Mouse (Mus musculus): ENCODE measurements around the gene Dnajb2. TPM values are rescaled to one million over a fixed set of nuclear protein-coding genes. Genes with fewer than 3 reads are reported as not detected.
A peak's percentile ranks its signal among the peaks of the same experiment; 100 is the strongest.

Dnajb2 gene
- total RNA-seq, 4 experiments from 2014 or later: 98.9 to 111 (median 108) TPM

DNA sequence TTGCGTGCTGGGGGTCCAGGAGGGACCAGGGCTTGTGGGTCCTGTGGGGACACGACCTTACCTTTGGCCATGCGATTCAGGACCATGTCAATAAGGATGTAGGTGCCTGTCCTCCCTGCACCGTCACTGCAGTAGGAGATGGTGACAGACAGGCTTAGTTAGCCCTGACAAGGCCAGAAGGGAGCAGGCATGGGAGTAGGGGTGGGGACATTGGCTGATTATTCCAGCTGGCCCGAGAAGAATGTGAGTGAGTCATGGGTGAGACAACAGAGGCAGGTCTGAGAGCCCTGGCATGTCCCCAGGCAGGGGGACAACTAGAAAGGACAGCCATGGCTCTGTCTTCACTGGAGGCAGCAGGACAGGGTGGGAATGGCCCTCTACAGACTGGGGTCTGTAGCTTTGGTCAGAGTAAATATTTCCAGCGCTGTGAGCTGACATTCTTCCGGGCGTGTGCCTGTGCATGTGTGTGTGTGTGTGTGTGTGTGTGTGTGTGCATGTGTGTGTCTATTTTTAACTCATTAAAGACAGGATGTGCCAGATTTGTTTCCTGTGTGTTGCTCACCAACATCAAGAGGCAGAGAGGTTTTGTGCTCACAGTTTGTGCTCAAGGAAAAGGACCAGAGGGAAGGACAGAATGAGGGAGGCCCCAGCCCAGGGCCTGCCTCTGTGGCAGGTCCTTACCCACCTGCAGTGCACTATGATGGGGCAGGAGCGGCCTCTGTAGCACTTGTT, 12.0 kb downstream of the Dnajb2 start:
- DNase-seq (ENCODE audit: low spot score in 2 of 2): peak in 1 of 2 experiments; percentile 67

DNA sequence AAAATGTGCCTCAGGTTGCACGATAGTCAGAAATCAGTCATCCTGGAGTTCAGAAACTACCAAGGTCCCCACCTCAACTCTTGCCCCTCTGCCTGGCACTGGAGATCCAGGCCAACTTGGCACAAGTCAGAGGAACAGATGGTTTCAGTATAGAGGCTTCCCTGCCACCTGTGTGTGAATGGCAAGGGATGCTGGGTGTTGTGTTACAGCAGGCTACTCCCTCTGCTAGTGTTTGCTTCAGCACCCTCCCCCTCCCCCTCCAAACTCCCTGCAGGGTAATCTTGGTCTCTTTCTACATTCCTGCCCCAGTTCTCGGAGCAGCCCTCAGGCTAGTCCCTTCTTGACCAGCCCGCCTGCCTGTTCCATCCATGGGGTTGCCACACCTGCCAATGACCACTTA, 14.3 kb downstream of the Dnajb2 start:
- no peak for DNase-seq (ENCODE audit: low spot score in 2 of 2)

DNA sequence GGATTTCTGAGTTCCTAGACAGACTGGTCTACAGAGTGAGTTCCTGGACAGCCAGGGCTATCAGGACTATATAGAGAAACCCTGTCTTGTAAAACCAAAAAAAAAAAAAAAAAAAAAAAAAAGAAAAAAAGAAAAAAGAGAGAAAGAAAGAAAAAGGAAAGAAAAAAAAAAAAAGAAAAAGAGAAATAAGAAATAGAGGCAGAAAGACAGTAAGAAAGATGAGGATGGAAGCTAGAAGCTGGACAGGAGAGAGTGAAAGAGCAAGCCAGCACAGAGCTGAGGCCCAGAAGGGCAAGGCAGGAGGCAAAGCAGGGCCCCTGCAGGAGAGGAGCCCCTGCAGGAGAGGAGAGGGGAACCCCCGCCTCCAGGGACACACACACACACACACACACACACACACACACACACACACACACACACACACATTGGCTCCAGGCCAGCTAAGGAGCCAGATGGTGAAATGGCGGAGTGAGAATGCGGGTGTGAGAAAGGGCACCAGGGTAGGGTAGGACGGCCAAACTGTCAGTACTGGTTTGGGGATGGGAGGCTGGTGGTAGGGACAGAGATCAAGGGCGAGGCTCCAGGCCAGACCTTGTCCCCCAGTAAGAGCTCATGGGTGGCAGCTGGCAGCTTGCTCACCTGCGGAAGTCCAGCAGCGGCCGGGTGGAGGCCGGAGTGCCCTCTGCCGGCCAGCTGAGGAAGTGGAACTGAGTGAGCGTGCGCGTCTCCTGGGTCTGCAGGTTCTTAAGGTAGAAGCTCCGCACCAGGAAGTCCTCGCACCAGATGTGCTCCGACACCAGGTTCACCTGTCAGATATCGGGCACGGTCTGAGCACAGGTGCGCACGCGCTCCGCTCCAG, 15.1 kb downstream of the Dnajb2 start:
- DNase-seq (ENCODE audit: low spot score in 2 of 2): no peak

DNA sequence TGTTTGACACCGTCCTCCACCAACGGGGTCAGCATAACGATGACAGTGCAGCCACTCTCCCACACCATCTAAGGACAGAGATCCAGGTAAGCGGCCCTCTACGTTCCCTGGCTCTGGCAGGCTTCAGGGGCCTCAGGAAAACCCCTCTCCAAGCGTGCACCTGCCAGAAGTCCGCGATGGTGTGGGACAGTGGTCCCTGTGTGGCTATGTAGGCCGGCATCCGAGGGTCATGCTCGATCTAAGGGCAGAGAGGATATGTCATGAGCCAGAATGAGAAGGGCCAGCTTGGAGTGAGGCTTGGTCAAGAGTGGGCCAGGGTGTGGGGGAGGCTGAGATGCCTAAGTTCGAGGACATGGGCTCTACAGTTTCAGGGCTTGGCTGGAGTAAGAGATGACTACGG, 16.1 kb downstream of the Dnajb2 start:
- no peak for DNase-seq (ENCODE audit: low spot score in 2 of 2)

DNA sequence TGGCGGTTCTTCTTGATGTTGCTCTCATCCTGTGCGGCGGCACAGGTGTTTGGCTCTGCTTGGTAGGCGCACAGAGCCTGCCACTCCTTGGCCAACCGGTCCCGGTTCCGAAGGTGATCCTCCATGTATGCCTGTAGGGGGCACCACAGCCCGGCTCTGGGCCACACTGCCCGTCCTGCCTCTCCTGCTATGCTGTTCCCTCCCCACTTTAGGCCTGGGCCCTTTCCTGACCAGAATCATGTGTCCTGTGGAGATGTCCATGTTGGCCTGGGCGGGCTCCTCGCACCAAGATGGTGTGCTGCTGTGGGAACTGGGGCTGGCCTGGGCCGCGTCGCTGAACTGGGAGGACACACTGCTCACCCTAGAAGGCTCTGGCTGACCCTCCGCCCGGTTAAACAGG, 16.8 kb downstream of the Dnajb2 start:
- DNase-seq (ENCODE audit: low spot score in 2 of 2): no peak

DNA sequence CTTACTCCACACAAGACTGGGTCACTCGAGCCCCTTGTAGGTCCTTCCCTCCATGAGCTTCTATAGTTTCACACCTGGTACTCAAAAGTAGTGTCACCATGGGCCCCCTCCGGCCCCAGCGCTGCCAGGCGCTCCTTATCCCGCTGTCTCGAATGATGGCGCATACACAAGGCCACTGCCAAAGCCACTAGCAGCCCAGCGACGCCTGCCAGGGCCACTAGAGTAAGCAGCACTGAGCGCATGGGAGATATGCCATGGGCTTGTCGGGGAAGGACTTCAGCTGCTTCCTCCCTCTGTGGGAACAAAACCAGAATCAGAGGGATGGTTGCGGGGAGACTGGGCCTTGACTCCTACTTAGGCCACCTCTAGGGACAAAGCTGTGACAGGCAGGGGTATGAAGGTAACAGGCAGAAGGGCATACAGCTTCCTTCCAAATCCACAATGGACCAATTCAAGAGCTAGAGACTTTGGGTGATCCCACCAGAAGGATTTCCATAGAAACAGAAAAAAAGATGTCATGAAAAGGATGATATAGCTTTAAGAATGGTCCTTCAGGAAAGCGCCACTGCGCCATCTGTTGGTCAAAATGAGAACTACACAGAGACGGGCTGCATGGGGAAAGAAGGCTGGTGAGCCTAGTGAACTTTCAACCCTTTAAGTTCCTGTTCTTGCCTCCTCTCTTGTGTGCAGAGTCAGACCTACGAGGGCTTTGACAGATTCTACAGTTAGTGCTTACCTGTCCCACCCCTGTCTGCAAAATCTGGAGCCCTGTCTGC, 17.8 kb downstream of the Dnajb2 start:
- DNase-seq (ENCODE audit: low spot score in 2 of 2): peak in 1 of 2 experiments; percentile 94

DNA sequence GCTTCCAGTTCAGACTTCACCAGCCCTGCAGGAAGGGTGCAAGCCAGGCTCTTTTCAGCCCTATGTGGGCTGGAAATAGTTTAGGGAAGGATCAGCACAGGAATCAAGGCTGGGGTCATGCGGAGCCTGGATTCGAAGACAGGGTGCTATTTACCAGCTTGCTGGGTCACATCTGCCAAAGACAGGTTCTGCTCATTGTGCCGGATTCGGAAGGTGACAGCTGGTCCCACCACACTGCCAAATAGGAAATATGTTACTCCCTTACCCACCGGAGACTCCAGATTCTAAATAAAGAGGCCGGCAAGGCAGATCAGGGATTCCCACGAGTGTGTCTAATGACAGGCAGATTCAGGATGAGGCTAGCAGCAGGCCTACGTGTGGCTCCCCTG, 18.4 kb downstream of the Dnajb2 start:
- DNase-seq (ENCODE audit: low spot score in 2 of 2): no peak

DNA sequence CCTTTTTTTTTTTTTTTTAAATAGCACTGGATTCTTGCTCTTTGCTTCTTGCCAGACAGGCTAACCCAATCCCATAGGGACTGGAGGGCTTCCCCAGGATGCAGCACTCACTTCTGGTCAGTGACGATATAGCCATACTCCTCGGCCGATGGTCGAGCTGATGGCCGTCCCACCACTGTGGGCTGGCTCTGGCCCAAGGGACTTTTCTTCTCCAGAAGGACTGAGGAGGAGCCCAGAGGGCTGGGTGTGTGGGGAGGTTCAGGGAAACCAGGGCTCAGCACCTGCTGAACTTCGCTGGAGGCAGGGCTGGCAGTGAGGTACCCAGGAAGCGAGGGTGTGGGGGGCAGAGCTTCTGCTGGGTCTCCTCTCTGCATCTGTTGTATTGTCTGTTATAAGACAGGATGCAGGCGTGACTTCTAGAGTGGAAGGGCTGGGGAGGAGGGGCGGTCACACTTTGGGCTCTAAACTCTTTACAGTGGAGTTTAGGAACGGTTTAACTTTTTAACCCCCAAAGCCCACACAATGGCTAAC, 19.4 kb downstream of the Dnajb2 start:
- no peak for DNase-seq (ENCODE audit: low spot score in 2 of 2)

DNA sequence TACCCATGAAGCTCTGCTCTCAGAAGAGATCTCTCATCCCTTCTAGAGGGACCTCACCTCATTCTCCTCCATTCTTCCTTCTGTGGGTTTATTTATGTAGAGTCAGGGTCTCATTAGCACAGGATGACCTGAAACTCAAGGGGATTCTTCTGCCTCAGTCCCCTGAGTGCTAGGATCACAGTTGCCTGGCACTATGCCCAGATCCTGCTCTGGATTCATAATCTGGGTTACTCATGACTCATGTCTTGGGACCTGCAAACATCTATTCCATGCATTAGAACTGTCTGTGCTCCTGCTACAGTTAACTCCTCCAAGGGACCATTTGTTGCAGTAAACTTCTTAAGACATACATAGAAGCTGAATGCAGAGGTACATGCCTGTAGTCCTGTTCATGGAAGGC, 25.1 kb downstream of the Dnajb2 start:
- no peak for DNase-seq (ENCODE audit: low spot score in 2 of 2)

DNA sequence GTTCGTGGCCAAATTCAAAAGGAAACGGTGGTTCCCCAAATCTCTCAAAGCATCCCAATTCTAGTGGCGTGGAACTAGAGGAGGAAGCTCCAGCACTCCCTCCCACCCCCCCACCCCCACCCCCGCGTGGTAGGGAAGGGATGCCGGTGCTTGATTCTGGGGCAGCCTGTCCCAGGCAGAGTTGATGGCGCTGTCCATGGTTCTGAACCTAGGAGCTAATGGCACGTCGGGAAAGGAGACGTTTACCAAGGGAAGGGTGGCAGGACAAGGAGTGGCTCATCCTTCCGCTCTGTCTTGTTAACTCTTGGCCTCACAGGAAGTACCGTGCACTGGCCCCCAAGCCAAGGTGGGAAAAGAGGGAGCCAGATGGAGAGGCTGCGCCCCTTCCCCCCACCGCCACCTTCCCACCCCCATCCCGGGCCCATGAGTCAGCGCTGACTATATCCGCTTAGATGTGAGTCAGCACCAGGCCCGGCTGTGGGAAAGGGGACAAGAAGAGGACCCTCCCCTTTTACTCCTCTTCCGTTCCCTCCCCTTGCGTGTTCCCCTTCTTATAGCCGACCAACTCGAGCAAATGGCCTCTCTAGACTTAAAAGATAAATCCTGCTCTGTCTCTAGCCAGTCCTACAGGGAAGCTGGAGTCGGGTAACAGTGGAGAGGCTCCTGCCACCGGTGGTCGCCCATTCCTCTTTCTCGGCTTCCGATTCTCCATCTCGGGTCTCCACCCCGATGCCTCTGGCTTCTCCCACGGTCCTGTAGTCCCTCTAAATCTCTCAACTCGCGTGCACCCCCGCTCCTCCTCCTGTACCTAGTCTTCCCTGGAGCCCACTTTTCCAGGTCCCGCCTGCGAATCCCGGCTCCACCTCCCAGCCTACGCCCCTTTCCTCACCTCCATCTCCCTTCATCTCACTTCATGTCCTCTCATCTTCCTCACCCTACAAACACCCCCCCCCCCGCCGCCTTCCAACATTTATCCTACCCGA, 27.1 kb downstream of the Dnajb2 start:
- DNase-seq (ENCODE audit: low spot score in 2 of 2): peak in 1 of 2 experiments; percentile 73

DNA sequence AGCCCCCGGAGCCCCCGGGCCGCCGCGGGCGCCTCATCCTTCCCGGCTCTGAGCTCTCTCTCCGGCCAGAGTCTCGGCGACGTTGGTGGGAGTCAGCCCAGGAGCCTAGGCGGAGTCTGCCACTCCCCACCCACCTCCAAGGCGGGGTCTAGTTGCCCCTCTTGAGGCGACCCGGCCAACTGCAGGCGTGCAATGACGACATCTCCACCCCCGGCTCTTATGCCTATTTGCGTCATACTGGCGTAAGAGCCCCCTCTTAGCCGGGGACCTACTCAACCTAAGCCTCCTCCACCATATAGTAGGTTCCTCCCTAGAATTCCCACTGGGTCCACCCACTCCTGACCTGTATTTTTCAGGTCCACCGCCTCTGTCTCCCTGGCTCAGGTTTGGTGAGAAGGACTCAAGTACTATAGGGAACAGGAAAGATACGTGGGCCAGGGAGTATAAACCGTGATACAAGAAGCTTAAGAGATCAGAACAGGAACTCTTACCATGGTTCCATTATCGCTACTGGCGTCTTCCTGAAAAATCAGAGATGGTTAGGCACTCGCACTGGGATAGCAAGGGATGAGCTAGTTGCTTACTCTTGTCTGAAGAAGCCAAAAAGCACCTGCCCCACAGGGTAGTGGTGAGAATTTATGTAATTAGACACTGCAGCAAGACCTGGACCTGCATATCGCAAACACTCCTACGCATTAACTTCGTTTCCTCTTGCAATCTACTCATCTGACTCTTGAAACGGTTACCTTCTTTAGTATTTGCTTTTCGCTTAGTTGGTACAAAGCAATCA, 28.1 kb downstream of the Dnajb2 start, which contains the start of gene Ptprn:
Ptprn (minus strand) TSS at position 412 of the 790 bp plus-strand sequence.
- DNase-seq (ENCODE audit: low spot score in 2 of 2): peak in 1 of 2 experiments; percentile 84

DNA sequence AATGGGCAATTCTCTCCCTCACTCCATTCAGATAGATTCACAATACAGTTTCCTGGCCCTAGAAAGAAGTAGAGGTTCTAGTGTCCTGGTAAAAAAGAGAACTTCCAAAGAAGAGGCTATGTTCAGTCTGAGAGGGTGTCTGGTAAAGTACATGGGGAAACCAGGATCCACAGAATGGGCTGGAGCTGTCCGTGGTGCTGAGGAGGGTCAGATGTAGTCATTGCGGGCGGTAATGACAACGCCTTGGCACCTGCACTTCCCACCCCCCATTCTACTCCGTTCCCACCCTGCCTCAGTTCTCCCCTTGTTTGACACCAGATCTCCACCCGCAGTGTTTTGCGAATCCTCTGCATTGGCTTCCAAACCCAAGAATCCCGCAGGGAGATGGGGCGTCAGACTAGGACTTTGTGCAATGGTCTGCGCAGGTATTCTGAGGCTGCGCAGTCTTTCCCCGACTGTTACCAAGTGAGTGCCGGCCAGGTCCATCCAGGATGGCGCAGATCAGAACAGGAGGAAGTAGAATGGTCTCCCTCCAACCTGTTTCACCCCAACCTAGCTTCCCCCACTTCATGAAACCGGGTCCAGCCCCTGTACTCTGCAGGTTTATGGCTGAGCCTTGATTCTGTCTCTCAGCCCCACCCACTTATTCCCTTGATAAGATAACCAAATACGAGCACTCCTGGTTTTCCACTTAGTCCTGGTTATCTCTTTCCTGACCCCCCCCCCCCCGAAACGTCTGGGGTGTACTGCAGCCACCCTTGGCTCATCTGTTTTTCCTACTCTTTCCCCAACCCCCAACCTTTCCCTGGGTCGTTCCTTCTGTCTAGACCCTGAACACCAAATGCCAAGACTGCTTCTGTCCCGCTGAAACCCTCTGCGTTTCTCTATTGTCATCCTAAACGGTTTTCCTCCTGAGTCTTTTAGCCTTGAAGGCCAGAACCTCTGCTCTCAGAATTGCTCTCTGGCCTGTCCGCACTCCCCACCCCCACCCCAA, 41.3 kb downstream of the Dnajb2 start:
- DNase-seq (ENCODE audit: low spot score in 2 of 2): no peak

DNA sequence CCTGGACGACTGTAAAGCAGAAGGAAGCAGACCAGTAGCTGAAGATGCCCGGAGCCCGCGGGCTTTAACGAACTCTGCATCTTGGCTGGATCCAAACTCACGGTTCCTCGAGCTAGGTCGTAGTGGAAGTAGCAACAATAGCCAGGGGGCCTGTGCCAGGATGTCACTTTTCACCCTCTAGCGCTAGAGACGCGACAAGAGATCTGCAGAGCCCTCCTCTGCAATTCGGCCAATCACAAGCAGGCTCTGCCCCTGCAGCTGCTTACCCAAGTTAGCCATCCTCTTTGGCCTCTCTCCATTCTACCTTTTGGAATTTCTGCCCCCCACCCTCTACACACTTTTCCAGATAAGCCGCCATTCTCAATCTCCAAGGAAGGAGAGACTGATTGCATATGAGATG, 42.0 kb downstream of the Dnajb2 start, which contains the start of gene Resp18:
Resp18 (minus strand) TSS at position 188 of the 400 bp plus-strand sequence.
- no peak for DNase-seq (ENCODE audit: low spot score in 2 of 2)

DNA sequence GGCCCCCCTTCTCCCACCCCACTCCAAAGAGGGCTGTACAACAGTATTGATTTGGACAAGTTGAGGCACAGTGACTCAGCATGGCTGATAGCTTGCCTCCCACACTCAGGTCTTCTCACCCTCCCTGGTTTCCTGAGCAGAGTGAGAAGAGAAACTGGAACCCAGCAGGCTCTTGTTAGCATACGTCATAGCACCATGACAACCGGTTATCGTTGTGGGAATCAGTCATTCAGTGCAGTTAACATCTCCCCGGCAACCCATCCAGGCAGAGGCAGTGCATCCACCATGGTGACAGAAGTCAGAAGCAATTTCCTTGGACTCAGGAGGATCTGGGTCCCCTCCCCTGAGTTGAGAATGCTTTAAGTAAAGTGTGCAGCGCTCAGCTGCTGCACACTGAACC, 46.8 kb downstream of the Dnajb2 start:
- peak in 1 of 2 experiments; percentile 34 for DNase-seq (ENCODE audit: low spot score in 2 of 2)

DNA sequence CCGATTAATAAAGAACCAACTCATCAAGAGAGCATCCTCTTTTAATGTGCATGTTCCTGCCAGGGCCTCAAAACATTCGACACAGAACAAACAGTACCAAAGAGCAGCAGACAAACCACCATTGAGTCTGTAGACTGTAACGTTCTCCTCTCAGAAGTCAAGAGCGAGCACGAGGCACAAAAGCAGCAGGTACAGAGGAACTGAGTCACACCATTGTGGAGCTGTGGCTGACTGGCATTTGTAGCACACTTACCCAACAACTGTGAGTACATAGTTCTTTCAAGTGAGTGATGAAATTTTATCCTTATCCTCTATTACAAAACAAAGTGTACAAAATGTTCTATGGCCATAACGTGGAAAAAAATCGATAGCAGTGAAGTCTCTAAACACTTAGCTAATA, 48.7 kb downstream of the Dnajb2 start:
- no peak for DNase-seq (ENCODE audit: low spot score in 2 of 2)

DNA sequence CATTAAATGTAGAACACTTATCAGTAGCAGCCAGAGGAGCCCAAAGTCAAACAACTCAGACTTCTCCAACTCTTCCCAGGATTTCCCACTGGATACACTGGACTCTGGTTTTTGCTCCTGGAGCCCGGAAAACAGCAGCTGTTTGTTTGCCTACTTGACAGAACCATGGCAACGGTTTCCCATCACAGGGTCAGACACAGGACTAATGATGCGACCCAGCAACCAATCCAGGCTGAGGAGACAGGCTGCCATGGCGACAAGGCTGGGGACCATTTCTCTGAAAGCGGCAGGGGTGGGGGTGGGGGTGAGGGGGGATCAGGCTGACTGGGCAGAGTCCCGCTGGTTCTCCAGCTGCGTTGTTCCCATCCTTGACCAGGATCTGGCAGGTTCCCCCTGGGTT, 53.2 kb downstream of the Dnajb2 start:
- no peak for DNase-seq (ENCODE audit: low spot score in 2 of 2)

DNA sequence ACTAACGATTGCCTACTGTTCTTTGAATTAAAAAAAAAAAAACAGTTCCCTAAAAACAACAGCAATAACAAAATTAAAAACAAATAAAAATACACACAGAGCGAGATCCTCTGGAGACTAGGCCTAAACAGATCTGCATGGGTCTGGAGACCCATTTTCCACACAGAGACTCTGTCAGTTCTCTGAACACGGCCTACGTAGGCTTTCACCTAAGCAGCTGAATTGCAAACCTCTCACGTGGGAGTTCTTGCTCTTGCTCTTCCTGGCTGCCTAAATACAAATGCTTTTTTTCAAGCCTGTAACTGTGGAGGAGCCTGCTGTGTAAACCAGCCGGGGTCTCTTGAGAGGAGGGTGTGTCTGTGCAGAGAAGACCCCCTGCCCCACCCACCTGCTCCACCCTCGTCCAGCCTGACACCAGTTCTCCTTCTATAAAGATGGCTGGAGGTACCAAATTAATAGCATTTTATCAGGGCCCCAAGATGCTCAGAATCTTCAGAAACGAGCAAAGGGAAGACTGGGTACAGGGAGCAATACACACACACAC, 53.8 kb downstream of the Dnajb2 start:
- DNase-seq (ENCODE audit: low spot score in 2 of 2): no peak

DNA sequence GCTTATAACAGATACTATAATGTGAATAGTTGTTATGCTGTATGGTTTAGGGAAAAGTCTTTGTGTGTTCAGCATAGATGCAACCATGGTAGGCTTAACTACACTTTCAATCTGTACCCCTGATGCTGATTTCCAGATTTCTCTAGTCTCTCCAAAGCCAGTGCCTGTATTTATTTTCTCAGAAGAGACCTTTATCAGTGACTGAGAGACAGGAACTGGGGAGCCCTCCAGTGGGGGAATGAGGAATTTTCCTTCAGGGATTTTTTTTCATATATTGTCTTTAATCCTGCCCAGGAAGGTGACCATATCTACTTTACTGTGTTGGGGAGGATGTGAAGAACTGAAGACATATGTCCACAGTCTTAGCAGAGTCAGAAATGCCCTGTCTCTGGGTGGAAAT, 54.4 kb downstream of the Dnajb2 start:
- no peak for DNase-seq (ENCODE audit: low spot score in 2 of 2)
